Mouse (Mus musculus): ENCODE results near the gene Ccdc155.

Gene Ccdc155

GRCm38 (mm10) chr7:45224826-45225225, 20.1 kb upstream of the Ccdc155 start:
- DNase-seq: no peak

- DNase-seq: no peak
Observed at GRCm38 (mm10) chr7:45221680-45222079, 17.0 kb upstream of the Ccdc155 start.

- DNase-seq: peak in 1 of 2 experiments; percentile 29
Observed at GRCm38 (mm10) chr7:45216442-45217183, 11.9 kb upstream of the Ccdc155 start.

- peak in 1 of 2 experiments; percentile 15 for DNase-seq
Observed at GRCm38 (mm10) chr7:45215673-45216441, 11.2 kb upstream of the Ccdc155 start, which contains the start of gene Tead2. Tead2 (plus strand) TSS chr7:45215753.

GRCm38 (mm10) chr7:45213708-45214107, 9.0 kb upstream of the Ccdc155 start:
- no peak for DNase-seq

- DNase-seq: no peak
Observed at GRCm38 (mm10) chr7:45212356-45212755, 7.7 kb upstream of the Ccdc155 start.

- DNase-seq: no peak
Observed at GRCm38 (mm10) chr7:45211851-45212251, 7.2 kb upstream of the Ccdc155 start, which contains the start of gene Dkkl1. Dkkl1 (minus strand) TSS chr7:45212147.

- no peak for DNase-seq
Observed at GRCm38 (mm10) chr7:45211070-45211469, 6.4 kb upstream of the Ccdc155 start.

- DNase-seq: no peak
Observed at GRCm38 (mm10) chr7:45208260-45208659, 3.6 kb upstream of the Ccdc155 start.

GRCm38 (mm10) chr7:45202654-45203053, 2.0 kb downstream of the Ccdc155 start:
- DNase-seq: no peak

GRCm38 (mm10) chr7:45198961-45199360, 5.7 kb downstream of the Ccdc155 start:
- DNase-seq: no peak

- DNase-seq: peak; percentile 54 to 78
Observed at GRCm38 (mm10) chr7:45198435-45198834, 6.3 kb downstream of the Ccdc155 start.

- DNase-seq: no peak
Observed at GRCm38 (mm10) chr7:45196994-45197393, 7.7 kb downstream of the Ccdc155 start.

- no peak for DNase-seq
Observed at GRCm38 (mm10) chr7:45196176-45196535, 8.5 kb downstream of the Ccdc155 start.

- no peak for DNase-seq
Observed at GRCm38 (mm10) chr7:45195341-45196175, 9.1 kb downstream of the Ccdc155 start.

GRCm38 (mm10) chr7:45193871-45194785, 10.6 kb downstream of the Ccdc155 start:
- DNase-seq: no peak

- DNase-seq: no peak
Observed at GRCm38 (mm10) chr7:45193406-45193805, 11.3 kb downstream of the Ccdc155 start.

GRCm38 (mm10) chr7:45192585-45193310, 11.9 kb downstream of the Ccdc155 start:
- DNase-seq: no peak

- DNase-seq: no peak
Observed at GRCm38 (mm10) chr7:45191803-45192363, 12.8 kb downstream of the Ccdc155 start.

GRCm38 (mm10) chr7:45191161-45191560, 13.5 kb downstream of the Ccdc155 start:
- DNase-seq: no peak

GRCm38 (mm10) chr7:45190186-45190585, 14.5 kb downstream of the Ccdc155 start:
- no peak for DNase-seq
